Mouse (Mus musculus): Measurements from ENCODE around the gene Ip6k2.

Gene Ip6k2

DNA sequence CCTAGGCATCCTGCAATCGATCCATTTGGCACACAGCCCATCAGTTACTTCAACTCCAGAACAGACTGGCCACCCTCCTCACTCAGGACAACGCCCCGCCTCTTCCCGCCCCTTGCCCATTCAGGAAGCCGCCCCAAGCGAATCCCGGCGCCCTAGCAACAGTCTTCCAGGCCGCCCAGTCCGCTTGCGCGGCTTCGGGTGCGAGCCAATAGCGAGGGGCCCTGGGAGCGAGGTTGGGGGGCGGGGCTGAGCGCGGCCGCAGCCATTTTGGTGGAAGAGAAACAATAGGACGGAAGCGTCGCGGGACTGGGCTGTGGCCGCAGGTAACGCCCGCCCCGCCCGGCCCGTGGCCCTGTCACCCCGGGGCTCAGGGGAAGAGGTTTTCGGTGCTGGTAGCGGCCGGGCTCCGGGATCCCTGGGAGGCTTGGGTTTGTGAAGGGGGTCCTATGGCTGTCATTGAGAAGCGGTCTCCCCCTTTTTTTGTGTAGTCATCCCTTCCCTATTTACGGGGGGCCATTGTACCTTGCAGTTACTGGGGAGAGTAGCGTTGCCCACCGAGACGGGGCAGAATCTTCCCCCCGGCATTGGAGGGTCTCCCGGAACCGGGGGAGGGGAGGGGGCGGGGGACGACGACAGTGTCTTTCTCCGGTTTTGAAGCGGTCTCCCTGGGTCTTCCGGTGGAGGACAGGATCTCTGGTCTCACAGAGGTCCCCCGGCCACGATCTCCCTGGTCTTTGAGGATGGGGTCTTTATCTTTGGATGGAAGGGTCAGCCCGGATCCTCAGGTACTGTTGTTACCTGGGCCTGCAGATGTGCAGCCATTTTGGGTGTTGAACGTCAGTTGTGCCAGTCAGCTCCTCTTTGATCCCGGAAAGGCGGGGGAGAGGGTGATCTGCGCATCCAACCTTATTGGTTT is at the start of gene Ip6k2:
TSS of gene Ip6k2 (plus strand) at position 249 of the 916 bp plus-strand sequence.
- DNase-seq (ENCODE audit: extremely low spot score, low spot score), result peak; percentile 99

DNA sequence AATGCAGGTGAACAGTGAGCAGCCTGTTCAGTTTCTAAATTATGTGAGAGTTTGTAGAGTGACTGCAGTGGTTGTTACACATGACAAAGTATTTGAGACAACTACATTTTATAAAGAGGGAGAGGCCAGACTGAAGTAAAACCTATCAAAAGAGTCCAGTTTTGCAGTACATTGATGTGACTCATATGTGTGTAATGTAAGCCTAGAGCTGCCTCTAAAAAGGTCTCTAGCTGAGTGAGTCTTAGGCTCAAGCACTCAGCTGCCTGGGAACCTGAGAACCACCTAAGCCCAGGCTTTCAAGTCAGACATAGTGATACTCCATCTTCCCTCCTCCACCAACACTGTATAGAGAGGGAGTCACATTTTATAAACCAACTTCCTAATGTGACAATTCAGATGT is 49.0 kb upstream of the Ip6k2 start:
- DNase-seq (ENCODE audit: extremely low spot score, low spot score), result no peak

GRCm38 (mm10) chr9:108739239-108739638 is 44.4 kb upstream of the Ip6k2 start:
- no peak for DNase-seq (ENCODE audit: extremely low spot score, low spot score)

GRCm38 (mm10) chr9:108740062-108740461 is 43.5 kb upstream of the Ip6k2 start:
- no peak for DNase-seq (ENCODE audit: extremely low spot score, low spot score)

GRCm38 (mm10) chr9:108742048-108742447 is 41.5 kb upstream of the Ip6k2 start:
- no peak for DNase-seq (ENCODE audit: extremely low spot score, low spot score)

GRCm38 (mm10) chr9:108746876-108747499 is 36.6 kb upstream of the Ip6k2 start:
- DNase-seq (ENCODE audit: extremely low spot score, low spot score), result no peak

DNA sequence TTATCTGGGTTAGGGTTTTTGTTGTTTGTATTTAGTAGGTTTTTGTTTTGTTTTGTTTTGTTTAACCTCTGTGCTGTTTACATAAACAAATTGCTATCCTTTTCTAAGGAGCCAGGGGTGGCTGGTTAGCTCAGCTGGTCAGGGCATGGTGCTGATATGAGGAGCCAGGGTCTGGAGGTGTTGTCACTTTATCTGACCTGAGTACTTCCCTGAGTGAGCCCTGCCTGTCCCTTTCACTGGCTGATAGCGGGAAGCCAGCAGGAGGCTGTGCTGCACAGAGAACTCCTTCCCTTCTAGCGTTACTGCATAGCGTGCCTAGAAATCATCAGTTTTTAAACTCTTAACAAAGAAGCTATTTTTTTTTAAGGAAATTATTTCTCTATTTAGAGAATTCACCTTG is 35.9 kb upstream of the Ip6k2 start:
- DNase-seq (ENCODE audit: extremely low spot score, low spot score), result no peak

- DNase-seq (ENCODE audit: extremely low spot score, low spot score), result no peak
Observed at GRCm38 (mm10) chr9:108748600-108749183, 34.9 kb upstream of the Ip6k2 start.

DNA sequence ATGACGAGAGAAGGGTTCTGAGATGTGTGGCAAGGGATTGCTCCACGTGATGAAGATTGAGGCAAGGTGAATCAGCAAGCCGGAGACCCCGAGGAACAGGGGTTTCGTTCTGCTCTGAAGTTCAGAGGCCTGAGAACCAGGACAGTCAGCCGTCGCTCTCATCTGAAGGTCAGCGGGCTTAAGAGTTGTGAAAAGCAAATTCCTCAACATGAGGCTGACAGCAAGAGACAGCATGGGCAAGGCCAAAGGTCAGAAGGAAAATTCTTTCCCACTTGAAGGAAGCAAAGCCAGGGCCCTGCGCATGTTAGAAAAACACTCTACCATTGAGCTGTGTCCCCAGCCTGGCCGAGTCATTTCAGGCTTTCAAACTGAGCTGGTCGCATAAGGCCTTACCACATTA is 33.0 kb upstream of the Ip6k2 start:
- DNase-seq (ENCODE audit: extremely low spot score, low spot score), result no peak

DNA sequence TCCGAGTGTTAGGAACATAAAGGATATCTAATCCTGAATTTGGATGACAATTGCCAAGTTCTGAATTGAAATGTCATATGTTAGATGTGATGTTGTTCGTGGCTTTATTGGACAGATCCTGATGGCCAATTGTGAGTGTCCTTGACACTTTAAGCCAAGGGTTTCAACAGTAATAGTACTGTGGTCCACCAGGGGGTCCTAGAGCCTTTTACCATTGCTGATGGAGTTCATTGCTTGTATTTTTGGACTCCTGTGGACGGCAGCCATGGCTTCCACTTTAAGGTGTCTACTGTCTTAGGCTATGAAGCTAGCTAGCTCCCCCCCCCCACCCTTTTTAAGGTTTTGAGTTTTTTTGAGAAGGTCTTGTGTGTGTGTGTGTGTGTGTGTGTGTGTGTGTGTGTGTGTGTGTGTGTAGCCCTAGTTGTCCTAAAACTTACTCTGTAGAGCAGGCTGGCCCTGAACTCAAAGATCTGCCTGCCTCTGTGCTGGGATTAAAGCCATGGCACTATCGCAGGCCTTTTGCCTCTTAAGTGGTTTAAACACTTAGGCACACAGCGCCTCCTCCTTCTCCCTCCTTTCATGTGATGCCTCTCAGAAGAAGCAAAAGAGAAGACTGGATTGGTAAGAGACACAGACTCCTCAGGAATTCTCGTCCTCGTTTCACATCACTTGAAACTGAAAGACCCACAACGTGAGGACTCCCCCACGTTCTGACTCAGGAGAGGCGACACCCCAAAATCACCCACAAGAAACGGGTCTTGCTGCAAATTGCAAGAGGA is 31.3 kb upstream of the Ip6k2 start:
- no peak for DNase-seq (ENCODE audit: extremely low spot score, low spot score)

GRCm38 (mm10) chr9:108753326-108753725 is 30.3 kb upstream of the Ip6k2 start:
- peak; percentile 36 for DNase-seq (ENCODE audit: extremely low spot score, low spot score)

DNA sequence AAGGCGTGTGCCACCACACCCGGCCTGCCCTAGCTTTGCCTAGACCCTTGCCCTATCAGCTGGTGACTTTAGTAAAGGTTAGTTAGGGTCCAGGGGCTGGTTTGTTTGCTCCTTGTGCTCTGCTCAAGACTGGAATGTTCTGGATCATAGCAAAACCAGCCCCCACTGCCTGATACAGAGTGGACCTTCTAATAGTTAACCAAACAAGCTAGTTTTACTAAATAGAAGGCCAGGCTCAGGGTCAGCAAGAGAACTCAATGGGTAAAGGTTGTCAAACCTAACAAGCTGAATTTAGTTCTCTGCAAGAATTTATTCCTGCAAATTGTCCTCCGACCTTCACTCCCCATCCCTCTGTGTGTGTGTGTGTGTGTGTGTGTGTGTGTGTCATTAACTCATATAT is 29.6 kb upstream of the Ip6k2 start:
- no peak for DNase-seq (ENCODE audit: extremely low spot score, low spot score)

DNA sequence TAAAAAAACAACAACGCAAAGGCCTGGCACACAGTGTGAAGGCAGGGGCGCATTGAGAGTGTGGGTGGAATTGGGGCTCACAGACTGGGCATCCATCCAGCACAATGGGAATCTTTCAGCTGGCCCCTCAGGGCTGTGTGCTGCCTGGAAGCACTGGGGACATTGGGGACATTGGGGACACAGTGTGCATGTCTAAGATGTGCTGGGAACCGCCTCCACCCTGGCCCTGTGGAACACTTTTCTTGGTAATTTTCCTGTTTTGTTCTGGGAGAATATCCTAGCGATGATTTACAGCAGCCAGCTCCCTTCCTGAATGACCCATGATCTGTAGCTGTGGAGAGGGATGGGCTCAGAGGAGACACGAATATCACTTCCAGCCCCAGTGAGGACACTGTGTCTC is 29.2 kb upstream of the Ip6k2 start:
- no peak for DNase-seq (ENCODE audit: extremely low spot score, low spot score)

GRCm38 (mm10) chr9:108757406-108757805 is 26.2 kb upstream of the Ip6k2 start:
- DNase-seq (ENCODE audit: extremely low spot score, low spot score), result no peak

DNA sequence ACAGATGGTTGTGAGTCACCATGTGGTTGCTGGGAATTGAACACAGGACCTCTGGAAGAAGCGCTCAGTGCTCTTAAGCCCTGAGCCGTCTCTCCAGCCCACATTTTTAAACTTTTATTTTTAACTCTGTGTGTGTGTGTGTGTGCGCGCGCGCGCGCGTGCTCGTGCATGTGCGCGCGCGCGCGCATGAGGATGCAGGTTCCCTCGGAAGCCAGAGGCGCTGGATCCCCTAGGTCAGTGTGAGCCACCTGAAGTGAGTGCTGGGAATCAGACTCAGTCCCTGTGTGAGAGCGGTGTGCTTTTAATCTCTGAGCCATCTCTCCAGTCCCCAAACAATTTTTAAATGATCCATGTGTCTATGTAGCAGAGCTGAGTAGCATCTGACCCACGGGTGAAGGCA is 24.5 kb upstream of the Ip6k2 start:
- no peak for DNase-seq (ENCODE audit: extremely low spot score, low spot score)

- DNase-seq (ENCODE audit: extremely low spot score, low spot score), result peak; percentile 45
Observed at GRCm38 (mm10) chr9:108759805-108760204, 23.8 kb upstream of the Ip6k2 start.

- DNase-seq (ENCODE audit: extremely low spot score, low spot score), result no peak
Observed at GRCm38 (mm10) chr9:108761561-108761960, 22.0 kb upstream of the Ip6k2 start.

DNA sequence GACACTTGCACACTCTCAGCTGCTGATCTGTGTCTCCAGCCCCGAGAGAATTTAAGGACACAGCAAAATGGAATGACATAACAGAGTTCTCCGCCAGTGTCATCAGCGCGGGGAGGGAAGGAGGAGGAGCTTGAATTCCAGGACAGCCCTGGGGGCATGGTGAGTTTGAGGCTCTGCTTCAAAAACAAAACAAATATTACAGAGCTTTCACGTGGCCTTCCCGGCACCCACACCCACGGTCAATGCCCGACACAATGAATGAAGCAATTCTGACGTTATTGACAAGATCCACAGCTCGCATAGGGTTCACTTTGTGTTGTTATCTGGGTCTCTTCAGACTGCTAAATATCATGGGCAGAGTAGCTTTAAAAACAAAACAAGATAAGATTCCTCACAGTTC is 18.6 kb upstream of the Ip6k2 start:
- DNase-seq (ENCODE audit: extremely low spot score, low spot score), result no peak

DNA sequence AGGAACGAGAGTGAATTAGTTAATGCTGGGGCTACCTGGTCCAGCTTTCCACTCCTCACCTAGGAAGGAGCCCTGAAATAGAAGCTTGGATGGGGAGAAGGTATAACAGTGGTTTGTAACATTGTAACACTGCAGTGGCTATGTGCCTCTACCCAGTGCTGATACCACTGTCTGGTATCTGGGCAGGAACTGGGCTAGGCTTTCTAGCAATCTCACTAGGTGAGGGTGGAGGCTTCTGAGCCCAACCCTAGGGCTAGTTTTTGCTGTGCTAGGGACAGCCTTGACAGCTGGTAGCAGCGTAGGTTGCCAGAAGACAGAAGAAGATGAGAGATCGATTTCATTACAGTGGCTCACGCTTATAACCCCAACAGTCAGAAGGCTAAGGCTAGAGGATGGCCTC is 7.0 kb upstream of the Ip6k2 start:
- no peak for DNase-seq (ENCODE audit: extremely low spot score, low spot score)

- no peak for DNase-seq (ENCODE audit: extremely low spot score, low spot score)
Observed at GRCm38 (mm10) chr9:108777276-108777675, 6.3 kb upstream of the Ip6k2 start.

DNA sequence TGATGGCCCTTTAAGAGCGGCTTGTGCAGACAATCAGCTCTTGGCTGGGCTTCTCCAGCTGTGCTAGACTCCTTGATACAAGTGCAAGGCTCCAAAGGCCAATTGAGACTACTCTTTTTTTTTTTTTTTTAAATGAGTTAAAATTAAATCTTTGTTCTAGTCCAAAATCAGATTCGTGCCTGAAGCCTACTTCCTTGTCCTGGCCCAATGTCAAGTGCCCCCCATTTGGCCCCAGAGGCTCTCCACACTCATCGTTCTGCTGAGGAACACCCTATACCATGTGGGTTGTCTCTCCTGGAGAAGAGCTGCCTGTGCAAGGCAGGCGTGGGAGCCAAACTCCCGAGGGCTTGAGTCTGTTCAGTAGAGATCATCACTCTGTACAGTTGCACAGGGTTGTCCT is 2.6 kb upstream of the Ip6k2 start:
- no peak for DNase-seq (ENCODE audit: extremely low spot score, low spot score)

DNA sequence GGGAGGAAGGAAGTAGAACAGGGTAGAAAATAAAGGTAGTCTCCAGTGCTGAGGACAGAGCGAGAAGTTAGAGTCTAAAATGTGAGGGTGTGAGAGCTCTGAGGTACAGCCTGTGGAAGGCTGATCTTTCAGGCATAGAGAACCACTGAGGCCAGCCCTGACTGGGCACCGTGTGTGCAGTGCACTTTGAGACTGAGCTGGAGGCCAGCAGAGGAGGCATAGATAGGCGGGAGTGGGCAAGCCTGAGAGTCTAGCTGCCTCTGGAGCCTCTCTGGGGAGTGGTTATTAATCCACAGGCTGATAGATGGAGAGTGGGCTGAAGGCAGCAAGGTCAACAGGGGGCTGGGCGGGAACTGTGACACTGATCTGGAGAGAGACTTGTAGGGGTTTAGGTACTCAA is 1.7 kb upstream of the Ip6k2 start:
- DNase-seq (ENCODE audit: extremely low spot score, low spot score), result no peak

All from neural tube, embryonic 10.5 days (tissue).